Mouse (Mus musculus) erythroblast, embryonic 14.5 days (primary cell): ENCODE measurements around the gene Tuba4a.

Experiments used
- GATA1 ChIP-seq: IDR thresholded peaks from 2 replicates; pipeline ENCODE4 v1.6.1; 2012; ENCODE audit warnings: low read length, inconsistent platforms, mixed read lengths
- TAL1 ChIP-seq: IDR thresholded peaks from 3 replicates; pipeline ENCODE4 v1.6.1; 2012; ENCODE audit warnings: low read length, inconsistent platforms, mixed read lengths

- TF ChIP-seq TAL1: peak; percentile 50
- no peak for TF ChIP-seq GATA1
Observed at GRCm38 (mm10) chr1:75229158-75229557, 9.5 kb upstream of the Tuba4a start.
